Mouse (Mus musculus): ENCODE results near the gene Tceal7. TPM values are rescaled to one million over a fixed set of nuclear protein-coding genes. Genes with fewer than 3 reads are reported as not detected.

Gene Tceal7
- polyA plus RNA-seq, 1 experiment: 0.33 TPM

DNA sequence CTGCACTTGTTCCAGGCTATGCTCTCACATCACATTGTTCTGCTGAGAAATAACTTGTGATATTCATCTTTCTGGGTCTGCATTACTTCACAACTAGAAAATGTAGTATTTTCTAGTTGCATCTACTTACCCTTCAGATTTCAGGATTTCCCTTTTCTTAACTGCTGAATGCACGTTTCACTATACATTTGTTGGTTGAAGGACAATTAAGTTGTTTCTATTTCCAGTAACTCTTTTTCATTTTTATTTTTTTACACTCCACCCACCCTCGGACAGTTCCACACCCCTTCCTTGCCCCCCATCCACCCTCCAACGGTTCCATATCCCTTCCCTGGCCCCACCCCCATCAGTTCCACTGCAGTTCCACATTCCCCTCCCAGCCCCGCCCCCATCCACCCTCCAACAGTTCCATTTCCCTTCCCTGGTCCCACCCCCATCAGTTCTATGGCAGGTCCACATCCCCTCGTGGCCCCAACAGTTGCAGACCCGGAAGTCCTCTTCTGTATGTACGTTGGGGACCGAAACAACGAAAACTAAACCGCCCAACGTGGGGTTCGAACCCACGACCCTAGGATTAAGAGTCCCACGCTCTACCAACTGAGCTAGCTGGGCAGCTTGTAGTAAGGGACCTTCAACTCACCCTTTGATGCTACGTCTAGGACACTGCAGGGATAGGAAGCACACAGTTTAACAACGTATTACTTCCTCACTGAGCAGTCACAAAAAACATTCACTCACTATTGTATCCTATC, 19.2 kb upstream of the Tceal7 start:
- no peak for TF ChIP-seq POLR2A (IDR thresholded peaks at IDR 0.05; ENCODE audit: borderline replicate concordance, insufficient read depth, low read length)
- TF ChIP-seq CTCF (IDR thresholded peaks at IDR 0.05; ENCODE audit: borderline replicate concordance, insufficient read depth, low read depth, low read length): no peak
- H3K4me1 ChIP-seq (ENCODE audit: control insufficient read depth, insufficient read depth, low read length): no peaks in the 10 kb centered on the region
- WGBS: 78% methylated on average over 16 of the region's 16 CpGs
- no peak overlapping the region for H3K4me3 ChIP-seq (replicated peaks; ENCODE audit: insufficient read depth, low read depth, low read length)
- no peak overlapping the region for H3K27ac ChIP-seq (ENCODE audit: insufficient read depth, low read length)
- DNase-seq: no peak
- no peaks in the 10 kb centered on the region for H3K27me3 ChIP-seq (ENCODE audit: control insufficient read depth, insufficient read depth, low read length)

DNA sequence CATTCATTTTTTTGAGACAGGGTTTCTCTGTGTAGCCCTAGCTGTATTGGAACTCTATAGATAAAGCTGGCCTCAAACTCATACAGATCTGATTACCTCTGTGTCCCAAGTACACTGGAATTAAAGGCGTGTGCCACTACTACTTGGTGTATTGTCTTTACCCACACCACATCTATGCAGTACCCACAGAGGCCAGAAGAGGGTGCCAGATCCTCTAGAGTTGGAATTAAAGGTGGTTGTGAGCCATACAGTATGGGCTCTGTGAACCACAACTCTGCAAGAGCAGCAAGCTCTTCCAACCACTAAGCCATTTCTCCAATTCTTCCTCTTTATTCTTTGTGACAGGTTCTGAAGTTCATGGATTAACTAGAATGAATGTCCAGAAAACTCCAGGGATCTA, 17.7 kb upstream of the Tceal7 start:
- no peak for TF ChIP-seq POLR2A (IDR thresholded peaks at IDR 0.05; ENCODE audit: borderline replicate concordance, insufficient read depth, low read length)
- TF ChIP-seq CTCF (IDR thresholded peaks at IDR 0.05; ENCODE audit: borderline replicate concordance, insufficient read depth, low read depth, low read length): peak; percentile 32; the same call in 1 of the 2 replicates
- DNase-seq: peak in 1 of 2 experiments; percentile 48
- H3K27ac ChIP-seq (ENCODE audit: insufficient read depth, low read length): no peak overlapping the region
- 52% methylated on average over 1 of the region's 1 CpGs for WGBS
- no peaks in the 10 kb centered on the region for H3K27me3 ChIP-seq (ENCODE audit: control insufficient read depth, insufficient read depth, low read length)
- H3K4me1 ChIP-seq (ENCODE audit: control insufficient read depth, insufficient read depth, low read length): no peaks in the 10 kb centered on the region
- H3K4me3 ChIP-seq (replicated peaks; ENCODE audit: insufficient read depth, low read depth, low read length): no peak overlapping the region

DNA sequence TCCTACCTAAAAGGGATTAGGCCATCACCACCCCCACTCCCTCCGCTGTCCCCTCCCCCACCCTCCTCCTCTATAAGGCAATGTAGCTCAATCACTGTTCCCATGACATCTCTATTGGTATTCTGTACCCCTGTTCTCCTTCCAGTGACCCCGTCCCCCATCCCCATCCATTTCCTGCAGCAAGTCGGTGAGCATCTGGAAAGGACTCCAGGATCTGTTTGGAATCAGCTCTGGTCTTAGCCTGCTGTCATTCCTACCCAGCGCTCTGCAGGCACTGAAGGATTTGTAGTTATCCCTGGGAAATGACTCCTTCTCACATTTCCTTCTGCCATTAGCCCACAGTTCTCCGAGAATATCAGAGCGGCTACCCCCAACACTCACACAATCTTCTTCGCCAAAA, 11.3 kb upstream of the Tceal7 start:
- no peaks in the 10 kb centered on the region for H3K27me3 ChIP-seq (ENCODE audit: control insufficient read depth, insufficient read depth, low read length)
- H3K4me3 ChIP-seq (replicated peaks; ENCODE audit: insufficient read depth, low read depth, low read length): peak overlapping the region; percentile 96
- WGBS: 10% methylated on average over 7 of the region's 7 CpGs
- no peak for DNase-seq
- TF ChIP-seq POLR2A (IDR thresholded peaks at IDR 0.05; ENCODE audit: borderline replicate concordance, insufficient read depth, low read length) (no peak), CTCF (IDR thresholded peaks at IDR 0.05; ENCODE audit: borderline replicate concordance, insufficient read depth, low read depth, low read length) (no peak)
- peak overlapping the region; percentile 74 for H3K27ac ChIP-seq (ENCODE audit: insufficient read depth, low read length)
- H3K4me1 ChIP-seq (ENCODE audit: control insufficient read depth, insufficient read depth, low read length): peaks cover 2% of the 10 kb centered on the region; the same call in 1 of the 2 replicates

DNA sequence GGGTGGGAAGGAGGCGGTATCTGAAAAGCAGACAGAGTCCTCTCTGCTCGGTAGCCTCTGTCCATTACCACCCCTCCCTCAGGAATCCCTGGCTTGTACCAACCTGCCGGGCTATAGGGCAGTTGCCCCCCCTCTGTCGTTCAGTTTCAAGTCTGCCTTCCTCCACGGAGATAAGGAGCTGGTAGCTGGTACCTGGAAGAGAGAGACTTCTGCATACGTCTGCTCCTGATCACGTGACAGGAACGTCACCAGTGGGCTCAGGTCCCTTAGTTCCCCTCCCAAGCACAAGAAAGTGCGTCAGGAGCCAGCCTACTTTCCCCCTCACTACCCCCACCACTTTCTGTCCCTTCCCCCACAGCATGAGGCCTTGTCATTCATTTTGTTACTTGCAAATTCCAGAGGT, 10.9 kb upstream of the Tceal7 start, which contains the start of gene Tceal5:
Gene Tceal5, minus strand, starts transcription at position 213 of the 403 bp plus-strand sequence.
- Histone ChIP-seq H3K4me1 (ENCODE audit: control insufficient read depth, insufficient read depth, low read length) (peaks cover 2% of the 10 kb centered on the region; the same call in 1 of the 2 replicates), H3K27ac (ENCODE audit: insufficient read depth, low read length) (peak within 1 kb of the TSS; percentile 74), H3K27me3 (ENCODE audit: control insufficient read depth, insufficient read depth, low read length) (no peaks in the 10 kb centered on the region), H3K4me3 (replicated peaks; ENCODE audit: insufficient read depth, low read depth, low read length) (peak within 1 kb of the TSS; percentile 96)
- TF ChIP-seq CTCF (IDR thresholded peaks at IDR 0.05; ENCODE audit: borderline replicate concordance, insufficient read depth, low read depth, low read length) (no peak), POLR2A (IDR thresholded peaks at IDR 0.05; ENCODE audit: borderline replicate concordance, insufficient read depth, low read length) (peak; percentile 59; the same call in 1 of the 2 replicates)
- WGBS: 2% methylated on average over 9 of the region's 9 CpGs
- peak; percentile 75 to 82 for DNase-seq

DNA sequence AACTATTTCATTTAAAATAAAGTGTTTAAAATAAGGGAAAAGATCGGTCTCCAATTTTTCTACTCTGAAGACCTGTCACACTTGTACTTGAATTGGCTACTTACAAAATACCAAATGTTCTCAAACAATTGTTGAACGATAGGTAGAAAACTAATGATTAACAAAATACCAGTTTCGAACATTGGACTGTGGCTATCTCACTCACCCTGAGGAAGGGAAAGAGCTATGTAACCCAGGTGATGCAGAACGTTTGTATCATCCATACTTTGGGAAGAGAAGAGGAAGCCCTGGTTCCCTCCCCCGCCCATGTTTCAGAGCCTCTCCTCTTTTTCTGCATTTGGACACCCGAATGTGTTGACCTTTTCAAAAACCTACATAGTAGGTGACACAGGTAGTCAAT, 10.2 kb upstream of the Tceal7 start:
- DNase-seq: no peak
- TF ChIP-seq POLR2A (IDR thresholded peaks at IDR 0.05; ENCODE audit: borderline replicate concordance, insufficient read depth, low read length) (no peak), CTCF (IDR thresholded peaks at IDR 0.05; ENCODE audit: borderline replicate concordance, insufficient read depth, low read depth, low read length) (no peak)
- H3K27ac ChIP-seq (ENCODE audit: insufficient read depth, low read length): no peak overlapping the region
- H3K27me3 ChIP-seq (ENCODE audit: control insufficient read depth, insufficient read depth, low read length): no peaks in the 10 kb centered on the region
- H3K4me3 ChIP-seq (replicated peaks; ENCODE audit: insufficient read depth, low read depth, low read length): no peak overlapping the region
- WGBS: 89% methylated on average over 6 of the region's 6 CpGs
- peaks cover 2% of the 10 kb centered on the region; the same call in 1 of the 2 replicates for H3K4me1 ChIP-seq (ENCODE audit: control insufficient read depth, insufficient read depth, low read length)

DNA sequence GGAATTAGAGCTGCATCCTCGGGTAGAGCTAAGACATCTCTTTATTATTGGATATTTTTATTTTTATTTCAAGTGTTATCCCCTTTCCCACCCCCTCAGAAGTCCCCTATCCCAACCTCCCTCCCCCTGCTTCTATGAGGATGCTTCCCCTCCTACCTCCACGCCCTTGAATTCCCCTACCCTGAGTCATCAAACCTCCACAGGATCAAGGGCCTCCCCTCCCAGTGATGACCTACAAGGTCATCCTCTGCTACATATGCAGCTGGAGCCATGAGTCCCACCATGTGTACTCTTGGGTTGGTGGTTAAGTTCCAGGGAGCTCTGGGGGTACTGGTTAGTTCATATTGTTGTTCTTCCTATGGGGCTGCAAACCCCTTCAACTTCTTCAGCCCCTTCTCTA, 1.2 kb upstream of the Tceal7 start:
- no peak overlapping the region for H3K27ac ChIP-seq (ENCODE audit: insufficient read depth, low read length)
- no peak for DNase-seq
- no peaks in the 10 kb centered on the region for H3K27me3 ChIP-seq (ENCODE audit: control insufficient read depth, insufficient read depth, low read length)
- H3K4me1 ChIP-seq (ENCODE audit: control insufficient read depth, insufficient read depth, low read length): no peaks in the 10 kb centered on the region
- no peak overlapping the region for H3K4me3 ChIP-seq (replicated peaks; ENCODE audit: insufficient read depth, low read depth, low read length)
- WGBS: 81% methylated on average over 2 of the region's 2 CpGs
- TF ChIP-seq CTCF (IDR thresholded peaks at IDR 0.05; ENCODE audit: borderline replicate concordance, insufficient read depth, low read depth, low read length): no peak
- no peak for TF ChIP-seq POLR2A (IDR thresholded peaks at IDR 0.05; ENCODE audit: borderline replicate concordance, insufficient read depth, low read length)

DNA sequence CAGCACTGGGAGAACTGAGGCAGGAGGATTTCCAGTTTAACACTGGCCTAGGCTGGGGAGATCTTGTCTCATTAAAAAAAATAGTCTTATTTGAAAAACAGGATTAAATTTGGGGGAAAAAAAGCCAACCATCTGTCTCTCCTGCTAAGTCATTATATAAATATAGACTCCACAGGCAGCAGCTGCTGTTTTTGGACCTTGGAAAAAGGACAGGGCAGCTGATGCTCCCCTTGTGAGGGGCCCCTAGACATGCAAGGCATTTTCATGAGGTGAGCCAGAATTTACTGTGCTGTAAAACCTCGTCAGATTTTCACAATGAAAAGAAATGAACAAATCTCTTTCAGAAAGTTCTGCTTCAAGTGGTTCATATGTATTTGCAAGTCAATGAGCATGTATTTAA, 1.7 kb downstream of the Tceal7 start:
- Histone ChIP-seq H3K4me3 (replicated peaks; ENCODE audit: insufficient read depth, low read depth, low read length) (no peak overlapping the region), H3K27ac (ENCODE audit: insufficient read depth, low read length) (no peak overlapping the region), H3K4me1 (ENCODE audit: control insufficient read depth, insufficient read depth, low read length) (no peaks in the 10 kb centered on the region), H3K27me3 (ENCODE audit: control insufficient read depth, insufficient read depth, low read length) (no peaks in the 10 kb centered on the region)
- TF ChIP-seq POLR2A (IDR thresholded peaks at IDR 0.05; ENCODE audit: borderline replicate concordance, insufficient read depth, low read length): no peak
- TF ChIP-seq CTCF (IDR thresholded peaks at IDR 0.05; ENCODE audit: borderline replicate concordance, insufficient read depth, low read depth, low read length): no peak
- 31% methylated on average over 1 of the region's 1 CpGs for WGBS
- no peak for DNase-seq

DNA sequence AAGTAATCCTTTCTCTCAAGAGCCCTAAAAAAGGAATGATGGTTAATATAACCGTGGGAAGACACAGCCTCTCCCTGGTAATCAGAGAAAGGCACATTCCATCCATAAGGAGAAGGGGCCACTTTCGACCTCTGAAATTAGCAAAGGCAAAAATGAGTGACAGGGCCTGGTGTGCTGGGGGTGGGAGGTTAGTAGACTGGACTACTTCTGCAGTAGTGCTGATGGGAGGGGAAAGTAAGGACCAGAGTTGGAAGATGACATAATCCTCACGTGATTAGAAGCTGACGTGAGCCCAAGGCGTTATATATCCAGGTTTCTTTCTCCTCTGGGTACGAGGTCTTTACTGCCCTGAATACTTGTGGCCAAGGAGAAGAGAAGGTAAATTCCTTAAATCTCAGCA, 9.1 kb downstream of the Tceal7 start:
- WGBS: 65% methylated on average over 6 of the region's 6 CpGs
- Histone ChIP-seq H3K4me3 (replicated peaks; ENCODE audit: insufficient read depth, low read depth, low read length) (no peak overlapping the region), H3K27ac (ENCODE audit: insufficient read depth, low read length) (no peak overlapping the region), H3K27me3 (ENCODE audit: control insufficient read depth, insufficient read depth, low read length) (no peaks in the 10 kb centered on the region), H3K4me1 (ENCODE audit: control insufficient read depth, insufficient read depth, low read length) (no peaks in the 10 kb centered on the region)
- TF ChIP-seq POLR2A (IDR thresholded peaks at IDR 0.05; ENCODE audit: borderline replicate concordance, insufficient read depth, low read length): no peak
- no peak for TF ChIP-seq CTCF (IDR thresholded peaks at IDR 0.05; ENCODE audit: borderline replicate concordance, insufficient read depth, low read depth, low read length)
- DNase-seq: no peak

All from cerebellum, adult 2 months (tissue).